Mouse (Mus musculus): ENCODE results near the gene Pth2.

- no peak for TF ChIP-seq CTCF (IDR thresholded peaks at IDR 0.05; ENCODE audit: borderline replicate concordance, insufficient read depth, low read length)
- no peak for TF ChIP-seq POLR2A (IDR thresholded peaks at IDR 0.05; ENCODE audit: low read depth, low read length)
Measured at GRCm38 (mm10) chr7:45183672-45184071, 2.9 kb downstream of the Pth2 start.

All from embryonic fibroblast, embryonic 13.5 days (primary cell).